Mouse (Mus musculus) E14TG2a.4 (cell line): Measurements from ENCODE around the gene Sgpp2.

Experiments
- CTCF ChIP-seq: conservative IDR thresholded peaks from 2 replicates; pipeline ENCODE4 v1.5.1; 2014; ENCODE audit warnings: low read length
- NANOG ChIP-seq: IDR thresholded peaks from 2 replicates; pipeline ENCODE4 v1.6.1; 2014; ENCODE audit warnings: borderline replicate concordance, low read length, mixed read lengths
- POU5F1 ChIP-seq: IDR thresholded peaks from 2 replicates; pipeline ENCODE4 v1.6.1; 2014; ENCODE audit warnings: low read length, borderline replicate concordance

GRCm38 (mm10) chr1:78373836-78374235 is 63.7 kb downstream of the Sgpp2 start:
- TF ChIP-seq CTCF (no peak), POU5F1 (no peak), NANOG (no peak)
